Mouse (Mus musculus): ENCODE data around the gene Csrp3. TPM values are rescaled to one million over a fixed set of nuclear protein-coding genes. Genes with fewer than 3 reads are reported as not detected.

Gene Csrp3
- polyA plus RNA-seq, 1 experiment from 2014 or later, result not detected

DNA sequence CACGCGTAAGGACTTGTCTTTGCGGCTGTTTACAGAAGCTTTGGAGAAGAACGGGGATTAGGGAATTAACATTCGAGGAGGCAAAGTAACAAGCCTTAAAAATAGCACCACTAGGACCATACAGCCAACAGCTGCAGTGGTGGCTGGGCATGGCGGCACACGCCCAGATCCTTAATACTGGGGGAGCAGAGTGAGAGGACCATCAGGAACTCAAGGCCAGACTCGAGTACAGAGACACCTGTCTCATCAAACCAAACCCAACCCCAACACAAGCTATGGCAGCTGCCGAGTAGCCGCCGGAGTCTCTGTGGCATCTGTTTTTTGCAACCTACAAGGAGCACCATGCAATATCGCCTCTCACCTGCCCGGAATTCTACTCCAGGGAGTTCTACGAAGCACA lies 27.3 kb upstream of the Csrp3 start:
- H3K4me2 ChIP-seq (ENCODE audit: low read length), result no peak overlapping the region
- no peak overlapping the region for H3K9ac ChIP-seq (ENCODE audit: low read depth, low read length)
- no peak overlapping the region for H3K4me3 ChIP-seq (ENCODE audit: low read depth, low read length)
- H3K36me3 ChIP-seq (ENCODE audit: control insufficient read depth, insufficient read depth, low read length), result no peaks in the 10 kb centered on the region
- no peaks in the 10 kb centered on the region for H3K27me3 ChIP-seq (ENCODE audit: control insufficient read depth, insufficient read depth, low read depth, low read length)
- no peak for ATAC-seq
- H3K4me1 ChIP-seq (ENCODE audit: control insufficient read depth, insufficient read depth, low read length), result no peaks in the 10 kb centered on the region
- no peaks in the 10 kb centered on the region for H3K9me3 ChIP-seq (replicated peaks; ENCODE audit: control insufficient read depth, low read length, poor library complexity, severe bottlenecking)
- H3K27ac ChIP-seq (ENCODE audit: low read length), result no peak overlapping the region
- 92% methylated on average over 14 of the region's 14 CpGs for WGBS

DNA sequence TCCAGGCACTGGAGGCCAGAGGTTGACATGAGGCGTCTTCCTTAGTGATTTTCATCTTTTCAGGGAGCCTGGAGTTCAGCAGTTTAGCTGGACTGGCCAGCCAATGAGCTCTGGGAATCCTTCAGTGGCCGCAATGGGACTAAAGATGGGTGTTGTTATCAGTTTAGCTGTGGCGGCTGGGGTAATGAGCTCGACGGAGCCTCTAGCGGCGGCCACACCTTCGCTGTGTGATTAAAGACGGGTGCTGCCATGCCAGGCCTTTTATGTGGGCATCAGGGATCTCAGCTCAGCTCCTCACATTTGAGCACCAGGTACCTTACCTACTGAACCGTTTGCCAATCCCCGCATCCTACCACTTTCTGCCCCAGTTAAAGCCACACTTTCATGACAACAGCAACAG lies 23.5 kb upstream of the Csrp3 start:
- Histone ChIP-seq H3K27ac (ENCODE audit: low read length) (no peak overlapping the region), H3K4me3 (ENCODE audit: low read depth, low read length) (no peak overlapping the region), H3K36me3 (ENCODE audit: control insufficient read depth, insufficient read depth, low read length) (no peaks in the 10 kb centered on the region), H3K4me1 (ENCODE audit: control insufficient read depth, insufficient read depth, low read length) (peaks cover 2% of the 10 kb centered on the region; the same call in 1 of the 2 replicates), H3K9ac (ENCODE audit: low read depth, low read length) (no peak overlapping the region), H3K27me3 (ENCODE audit: control insufficient read depth, insufficient read depth, low read depth, low read length) (no peaks in the 10 kb centered on the region), H3K4me2 (ENCODE audit: low read length) (no peak overlapping the region), H3K9me3 (replicated peaks; ENCODE audit: control insufficient read depth, low read length, poor library complexity, severe bottlenecking) (no peaks in the 10 kb centered on the region)
- WGBS, result 93% methylated on average over 11 of the region's 11 CpGs
- no peak for ATAC-seq

DNA sequence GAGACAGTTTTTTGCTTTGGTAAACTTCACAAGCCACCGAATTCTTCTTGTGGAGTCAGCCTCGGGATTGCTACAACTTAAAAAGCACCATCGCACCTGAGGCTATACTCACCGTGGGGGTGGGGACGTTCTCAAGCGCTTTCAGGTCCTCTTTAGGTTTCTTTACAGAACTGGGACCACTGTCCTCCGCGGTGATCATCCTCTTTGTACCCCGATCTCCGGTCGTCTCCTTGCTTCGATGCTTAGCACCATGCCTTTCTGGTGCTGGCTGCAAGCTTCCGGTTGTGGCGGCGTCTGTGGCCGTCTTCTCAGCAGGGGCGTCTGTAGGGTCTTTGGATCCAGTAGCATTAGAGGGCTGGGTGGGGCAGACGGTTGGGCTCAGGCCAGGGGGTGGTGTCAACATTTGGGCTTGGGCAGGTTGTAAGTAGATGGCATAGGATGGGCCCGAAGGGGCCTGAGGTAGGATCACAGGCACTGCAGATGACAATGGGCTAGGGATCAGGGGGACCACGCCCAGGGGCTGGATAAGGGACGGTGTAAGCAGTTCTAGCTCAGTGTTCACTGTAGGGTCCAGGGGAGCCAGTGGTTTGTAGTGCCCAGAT lies 22.8 kb upstream of the Csrp3 start:
- H3K9me3 ChIP-seq (replicated peaks; ENCODE audit: control insufficient read depth, low read length, poor library complexity, severe bottlenecking), result no peaks in the 10 kb centered on the region
- H3K4me2 ChIP-seq (ENCODE audit: low read length), result no peak overlapping the region
- H3K27ac ChIP-seq (ENCODE audit: low read length), result no peak overlapping the region
- H3K36me3 ChIP-seq (ENCODE audit: control insufficient read depth, insufficient read depth, low read length), result no peaks in the 10 kb centered on the region
- no peak for ATAC-seq
- WGBS, result 95% methylated on average over 21 of the region's 21 CpGs
- H3K4me3 ChIP-seq (ENCODE audit: low read depth, low read length), result no peak overlapping the region
- no peaks in the 10 kb centered on the region for H3K27me3 ChIP-seq (ENCODE audit: control insufficient read depth, insufficient read depth, low read depth, low read length)
- H3K4me1 ChIP-seq (ENCODE audit: control insufficient read depth, insufficient read depth, low read length), result peaks cover 2% of the 10 kb centered on the region; the same call in 1 of the 2 replicates
- no peak overlapping the region for H3K9ac ChIP-seq (ENCODE audit: low read depth, low read length)

DNA sequence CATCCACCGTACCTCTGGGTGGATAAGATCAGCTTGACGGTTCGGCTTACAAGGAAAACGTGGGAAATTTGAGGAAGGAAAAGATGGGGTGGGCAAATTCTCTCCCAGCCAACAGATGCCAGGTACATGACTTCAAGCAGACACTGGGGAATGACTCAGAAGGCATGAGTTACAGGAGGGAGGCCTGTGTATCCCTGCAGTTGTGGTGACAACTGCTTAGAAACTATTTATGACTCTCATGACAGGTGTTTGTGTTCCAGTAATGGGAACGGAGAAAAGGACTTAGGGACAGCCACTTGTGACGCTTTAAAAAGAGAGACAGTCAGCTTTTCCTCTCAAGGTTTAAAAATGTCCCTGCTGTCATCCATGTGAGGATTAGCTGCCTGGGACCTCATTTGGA lies 22.3 kb upstream of the Csrp3 start:
- Histone ChIP-seq H3K27me3 (ENCODE audit: control insufficient read depth, insufficient read depth, low read depth, low read length) (no peaks in the 10 kb centered on the region), H3K27ac (ENCODE audit: low read length) (no peak overlapping the region), H3K4me2 (ENCODE audit: low read length) (no peak overlapping the region), H3K9ac (ENCODE audit: low read depth, low read length) (no peak overlapping the region), H3K36me3 (ENCODE audit: control insufficient read depth, insufficient read depth, low read length) (no peaks in the 10 kb centered on the region), H3K4me1 (ENCODE audit: control insufficient read depth, insufficient read depth, low read length) (peaks cover 2% of the 10 kb centered on the region; the same call in 1 of the 2 replicates), H3K9me3 (replicated peaks; ENCODE audit: control insufficient read depth, low read length, poor library complexity, severe bottlenecking) (no peaks in the 10 kb centered on the region), H3K4me3 (ENCODE audit: low read depth, low read length) (no peak overlapping the region)
- 91% methylated on average over 6 of the region's 6 CpGs for WGBS
- ATAC-seq, result no peak

DNA sequence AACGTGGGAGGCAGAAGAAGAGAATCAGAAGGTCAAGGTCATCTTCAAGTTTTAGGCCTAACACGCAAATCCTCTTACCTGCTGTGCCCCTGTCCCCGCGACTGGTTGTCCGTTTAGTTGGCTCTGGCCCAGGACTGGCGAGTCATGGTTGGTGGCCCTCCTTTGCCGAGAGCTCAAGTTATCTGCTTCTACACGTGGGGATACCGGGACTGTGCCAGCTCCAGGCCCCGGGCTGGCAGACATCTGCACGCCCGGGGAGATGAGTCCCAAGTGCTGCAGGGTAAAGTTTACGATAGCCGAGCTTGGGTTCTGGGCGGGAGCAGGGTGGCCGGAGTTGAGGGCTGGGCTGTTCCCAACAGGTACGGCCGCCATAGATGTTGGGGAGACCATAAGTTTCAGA lies 19.7 kb upstream of the Csrp3 start:
- 89% methylated on average over 18 of the region's 18 CpGs for WGBS
- H3K9me3 ChIP-seq (replicated peaks; ENCODE audit: control insufficient read depth, low read length, poor library complexity, severe bottlenecking), result no peaks in the 10 kb centered on the region
- no peak for ATAC-seq
- peaks cover 2% of the 10 kb centered on the region; the same call in 1 of the 2 replicates for H3K4me1 ChIP-seq (ENCODE audit: control insufficient read depth, insufficient read depth, low read length)
- no peak overlapping the region for H3K4me3 ChIP-seq (ENCODE audit: low read depth, low read length)
- H3K36me3 ChIP-seq (ENCODE audit: control insufficient read depth, insufficient read depth, low read length), result no peaks in the 10 kb centered on the region
- no peak overlapping the region for H3K27ac ChIP-seq (ENCODE audit: low read length)
- no peak overlapping the region for H3K9ac ChIP-seq (ENCODE audit: low read depth, low read length)
- H3K27me3 ChIP-seq (ENCODE audit: control insufficient read depth, insufficient read depth, low read depth, low read length), result no peaks in the 10 kb centered on the region
- no peak overlapping the region for H3K4me2 ChIP-seq (ENCODE audit: low read length)

DNA sequence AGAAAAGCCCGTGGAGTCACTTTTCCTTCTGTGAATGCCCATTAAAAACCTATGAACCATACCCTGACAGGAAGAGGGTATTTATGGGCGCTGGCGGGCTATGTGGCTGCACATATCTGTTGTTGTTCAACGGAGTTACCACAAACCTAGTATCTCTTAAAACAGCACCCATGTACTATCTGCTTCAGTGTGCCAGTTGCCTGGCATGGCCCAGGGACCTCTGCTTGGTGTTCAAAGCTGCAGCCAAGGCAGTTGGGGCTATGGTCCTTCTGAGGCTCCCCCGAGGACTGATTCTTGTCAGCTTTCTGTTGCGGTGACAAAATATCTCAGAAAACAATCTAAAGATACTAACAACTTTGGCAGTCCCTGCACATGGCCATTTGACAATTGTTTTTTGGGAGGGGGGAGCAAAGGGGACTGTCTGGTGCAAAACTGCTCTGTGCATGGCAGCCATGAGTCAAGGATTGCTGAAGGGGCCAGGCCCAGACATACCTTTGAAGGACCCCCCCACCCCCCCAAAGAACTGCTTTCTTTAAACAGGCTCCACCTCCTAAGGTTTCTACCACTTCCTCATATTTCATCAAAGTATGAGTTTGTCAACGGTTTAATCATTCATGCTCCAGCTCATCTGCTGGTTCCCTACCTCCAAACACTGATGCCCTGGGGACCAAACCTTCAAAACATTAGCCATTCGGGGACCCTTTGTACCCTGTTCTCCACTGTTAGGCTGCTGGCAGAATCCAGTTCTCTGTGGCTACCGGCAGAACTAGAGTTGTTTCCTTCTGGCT lies 17.0 kb upstream of the Csrp3 start:
- H3K27ac ChIP-seq (ENCODE audit: low read length), result no peak overlapping the region
- peaks cover 2% of the 10 kb centered on the region; the same call in 1 of the 2 replicates for H3K4me1 ChIP-seq (ENCODE audit: control insufficient read depth, insufficient read depth, low read length)
- no peaks in the 10 kb centered on the region for H3K36me3 ChIP-seq (ENCODE audit: control insufficient read depth, insufficient read depth, low read length)
- 92% methylated on average over 9 of the region's 9 CpGs for WGBS
- H3K9ac ChIP-seq (ENCODE audit: low read depth, low read length), result no peak overlapping the region
- ATAC-seq, result no peak
- no peak overlapping the region for H3K4me2 ChIP-seq (ENCODE audit: low read length)
- H3K9me3 ChIP-seq (replicated peaks; ENCODE audit: control insufficient read depth, low read length, poor library complexity, severe bottlenecking), result no peaks in the 10 kb centered on the region
- H3K27me3 ChIP-seq (ENCODE audit: control insufficient read depth, insufficient read depth, low read depth, low read length), result no peaks in the 10 kb centered on the region
- no peak overlapping the region for H3K4me3 ChIP-seq (ENCODE audit: low read depth, low read length)

- no peak for ATAC-seq
- no peak overlapping the region for H3K4me3 ChIP-seq (ENCODE audit: low read depth, low read length)
- H3K4me1 ChIP-seq (ENCODE audit: control insufficient read depth, insufficient read depth, low read length), result peaks cover 2% of the 10 kb centered on the region; the same call in 1 of the 2 replicates
- H3K36me3 ChIP-seq (ENCODE audit: control insufficient read depth, insufficient read depth, low read length), result no peaks in the 10 kb centered on the region
- H3K9me3 ChIP-seq (replicated peaks; ENCODE audit: control insufficient read depth, low read length, poor library complexity, severe bottlenecking), result no peaks in the 10 kb centered on the region
- no peak overlapping the region for H3K9ac ChIP-seq (ENCODE audit: low read depth, low read length)
- H3K27ac ChIP-seq (ENCODE audit: low read length), result no peak overlapping the region
- no peaks in the 10 kb centered on the region for H3K27me3 ChIP-seq (ENCODE audit: control insufficient read depth, insufficient read depth, low read depth, low read length)
- no peak overlapping the region for H3K4me2 ChIP-seq (ENCODE audit: low read length)
These were observed 16.4 kb upstream of the Csrp3 start for GRCm38 (mm10) chr7:48864199-48864598.

- H3K4me1 ChIP-seq (ENCODE audit: control insufficient read depth, insufficient read depth, low read length), result no peaks in the 10 kb centered on the region
- 96% methylated on average over 4 of the region's 4 CpGs for WGBS
- no peaks in the 10 kb centered on the region for H3K27me3 ChIP-seq (ENCODE audit: control insufficient read depth, insufficient read depth, low read depth, low read length)
- no peaks in the 10 kb centered on the region for H3K36me3 ChIP-seq (ENCODE audit: control insufficient read depth, insufficient read depth, low read length)
- H3K4me2 ChIP-seq (ENCODE audit: low read length), result no peak overlapping the region
- H3K4me3 ChIP-seq (ENCODE audit: low read depth, low read length), result no peak overlapping the region
- H3K9me3 ChIP-seq (replicated peaks; ENCODE audit: control insufficient read depth, low read length, poor library complexity, severe bottlenecking), result no peaks in the 10 kb centered on the region
- no peak overlapping the region for H3K27ac ChIP-seq (ENCODE audit: low read length)
- H3K9ac ChIP-seq (ENCODE audit: low read depth, low read length), result no peak overlapping the region
- ATAC-seq, result no peak
These were observed 14.0 kb upstream of the Csrp3 start for GRCm38 (mm10) chr7:48861796-48862195.

DNA sequence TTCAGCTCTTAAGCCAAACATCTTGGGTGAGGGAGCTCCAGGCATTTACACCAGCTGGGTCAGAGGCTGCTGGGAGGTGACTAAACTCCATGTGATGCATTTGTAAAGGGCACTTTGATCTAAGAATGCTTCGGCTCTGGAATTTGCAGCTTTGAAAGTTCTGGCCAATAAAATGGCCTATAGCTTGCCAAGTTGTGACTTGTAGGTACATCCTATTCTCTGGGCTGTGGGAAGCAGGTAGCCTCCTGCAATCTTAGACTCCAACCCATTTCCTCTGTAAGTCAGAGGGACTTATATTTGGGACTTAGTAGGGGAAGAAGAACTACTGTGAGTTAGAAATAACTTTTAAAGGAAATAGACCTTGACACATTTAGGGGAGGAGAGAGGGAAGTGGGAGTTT lies 13.1 kb upstream of the Csrp3 start:
- Histone ChIP-seq H3K27ac (ENCODE audit: low read length) (no peak overlapping the region), H3K27me3 (ENCODE audit: control insufficient read depth, insufficient read depth, low read depth, low read length) (no peaks in the 10 kb centered on the region), H3K36me3 (ENCODE audit: control insufficient read depth, insufficient read depth, low read length) (no peaks in the 10 kb centered on the region), H3K9me3 (replicated peaks; ENCODE audit: control insufficient read depth, low read length, poor library complexity, severe bottlenecking) (no peaks in the 10 kb centered on the region), H3K4me1 (ENCODE audit: control insufficient read depth, insufficient read depth, low read length) (no peaks in the 10 kb centered on the region), H3K4me2 (ENCODE audit: low read length) (no peak overlapping the region), H3K4me3 (ENCODE audit: low read depth, low read length) (no peak overlapping the region), H3K9ac (ENCODE audit: low read depth, low read length) (no peak overlapping the region)
- 57% methylated on average over 1 of the region's 1 CpGs for WGBS
- no peak for ATAC-seq
